Mouse (Mus musculus) cerebellum, adult 18-20 months (tissue): Measurements from ENCODE around the gene Accsl.

ENCODE experiments used
- DNase-seq, 2 experiments: peaks; one replicate each; pipeline ENCODE4 v3.0.0; 2021

Gene Accsl

GRCm38 (mm10) chr2:93873449-93874226 lies 4.7 kb upstream of the Accsl start:
- DNase-seq, result no peak

DNA sequence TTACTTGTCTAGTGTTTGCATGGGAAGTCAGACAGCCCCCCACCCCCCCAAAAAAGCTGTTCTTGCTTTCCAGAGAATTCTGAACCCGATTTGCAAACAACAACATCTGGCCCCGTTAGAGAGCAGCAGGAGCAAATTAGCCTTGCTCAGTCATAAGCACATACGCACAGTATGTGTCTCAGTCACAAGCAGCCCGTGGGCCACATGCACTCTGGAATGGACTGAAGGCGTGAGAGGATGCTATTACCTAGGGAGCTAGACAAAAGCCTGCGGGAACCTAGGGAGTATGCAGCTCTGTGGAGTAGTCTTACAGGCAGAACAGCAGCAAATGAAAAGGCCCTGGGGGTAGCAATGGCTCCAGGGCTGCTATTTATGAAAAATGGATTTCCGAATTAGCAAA lies 3.3 kb upstream of the Accsl start:
- no peak for DNase-seq

GRCm38 (mm10) chr2:93871411-93871925 lies 2.5 kb upstream of the Accsl start:
- no peak for DNase-seq

- DNase-seq, result peak; percentile 67 to 77
Measured at GRCm38 (mm10) chr2:93870842-93871241, 1.9 kb upstream of the Accsl start.

DNA sequence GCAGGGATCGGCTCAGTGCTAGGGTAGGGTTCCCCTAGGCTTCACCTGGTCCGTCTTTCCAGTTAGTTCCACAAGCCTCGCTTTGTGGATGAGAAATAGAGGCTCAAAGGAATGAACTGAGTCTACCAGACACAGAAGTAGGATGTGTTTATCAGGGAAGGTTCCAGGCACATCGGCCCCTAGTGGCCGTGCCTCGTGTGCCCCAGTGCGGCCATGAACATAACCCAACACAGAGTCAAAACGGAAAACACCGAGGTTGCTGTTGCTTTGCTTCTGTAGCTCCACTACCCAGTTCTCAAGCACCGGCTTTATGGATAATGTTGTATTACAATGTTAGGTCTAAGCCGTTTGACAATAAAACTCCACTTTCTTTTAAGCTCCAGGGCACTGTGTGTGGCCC lies 391 bp downstream of the Accsl start:
- no peak for DNase-seq

DNA sequence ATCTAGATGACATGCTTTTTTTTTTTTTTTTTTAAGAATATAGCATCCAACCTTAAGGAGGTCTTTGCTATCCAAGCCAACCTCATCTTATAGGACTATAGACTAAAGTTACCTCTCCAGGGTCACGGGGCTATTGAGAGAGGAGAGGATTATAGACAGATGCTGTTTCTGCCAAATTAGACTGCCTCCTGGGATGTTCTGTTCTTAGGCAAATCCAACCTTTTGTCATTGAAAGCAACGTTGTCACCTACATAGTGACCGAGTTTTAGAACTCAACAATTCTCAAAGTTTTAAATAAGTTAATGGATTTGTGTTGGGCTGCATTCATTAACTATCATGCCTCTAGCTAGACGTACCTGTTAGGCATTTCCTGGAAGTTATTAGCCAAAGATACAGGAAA lies 5.7 kb downstream of the Accsl start:
- no peak for DNase-seq

GRCm38 (mm10) chr2:93858845-93859244 lies 10.1 kb downstream of the Accsl start:
- DNase-seq, result no peak

DNA sequence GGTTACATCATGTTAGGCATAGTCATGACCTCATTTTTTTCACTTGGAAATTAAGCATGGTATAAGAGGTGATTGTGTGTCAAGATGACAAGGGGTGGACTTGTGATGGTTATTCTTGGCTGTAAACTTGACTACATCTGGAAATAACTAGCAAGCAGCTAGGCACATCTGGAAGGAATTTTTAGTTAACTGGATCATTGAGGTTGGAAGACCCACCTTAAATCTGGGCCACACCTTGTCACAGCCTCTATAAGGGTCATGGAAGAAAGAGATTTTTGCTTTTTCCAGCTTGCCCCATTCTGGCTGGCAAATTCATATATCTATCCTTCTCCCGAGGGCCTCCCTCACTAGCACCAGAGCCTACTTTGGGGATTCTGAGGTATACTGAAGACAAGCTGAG lies 17.7 kb downstream of the Accsl start:
- DNase-seq, result no peak

GRCm38 (mm10) chr2:93850317-93850944 lies 18.5 kb downstream of the Accsl start:
- no peak for DNase-seq

DNA sequence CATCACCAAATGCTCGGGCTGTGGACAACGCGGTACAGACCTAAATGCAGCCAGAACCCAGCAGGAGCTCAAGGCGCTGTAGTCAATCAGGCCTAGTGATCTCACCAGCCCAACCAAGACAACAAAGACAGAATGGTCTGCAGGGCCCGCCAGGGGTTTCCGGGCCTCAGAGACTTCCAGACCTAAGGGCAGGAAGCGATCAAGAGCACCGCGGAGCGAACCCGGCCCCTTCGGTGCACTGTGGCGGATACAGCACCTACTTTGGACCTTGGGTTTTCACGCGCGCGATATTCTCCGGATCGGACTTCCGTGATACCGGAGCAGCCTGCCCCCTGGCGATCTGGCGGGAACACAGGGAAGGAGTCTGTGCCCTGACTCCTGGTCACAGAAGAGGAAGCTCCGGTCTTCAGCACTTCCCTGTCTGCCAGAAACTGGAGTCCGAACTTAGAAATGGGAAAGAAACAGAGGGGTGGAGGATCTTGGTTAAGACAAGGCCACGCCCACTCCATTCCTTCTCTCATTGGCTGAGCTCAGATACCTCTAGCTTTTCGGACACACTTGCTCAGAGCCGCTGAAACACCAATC lies 19.4 kb downstream of the Accsl start, which contains the start of gene Accs:
Gene Accs (minus strand): TSS at position 439 of the 585 bp plus-strand sequence.
- DNase-seq, result peak; percentile 78 to 80

DNA sequence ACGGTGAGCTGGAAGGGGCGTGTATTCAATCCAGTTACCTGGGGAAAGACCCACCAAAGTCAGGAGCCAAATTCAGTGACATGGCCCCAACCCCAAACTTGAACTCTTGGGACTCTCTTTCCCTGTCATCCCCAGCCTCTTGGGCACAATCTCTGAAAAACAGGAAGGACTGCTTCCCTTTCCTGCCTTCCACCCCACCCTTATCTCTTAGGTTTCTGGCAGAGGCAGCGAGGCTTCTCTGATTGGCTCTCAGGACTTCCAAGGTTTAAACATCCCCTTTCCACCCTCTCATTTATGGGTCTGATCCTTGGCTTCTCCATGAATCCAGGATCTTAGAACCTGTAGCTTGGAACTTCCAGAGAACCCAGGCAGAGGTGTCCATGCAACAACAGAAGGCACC lies 27.6 kb downstream of the Accsl start:
- DNase-seq, result no peak

DNA sequence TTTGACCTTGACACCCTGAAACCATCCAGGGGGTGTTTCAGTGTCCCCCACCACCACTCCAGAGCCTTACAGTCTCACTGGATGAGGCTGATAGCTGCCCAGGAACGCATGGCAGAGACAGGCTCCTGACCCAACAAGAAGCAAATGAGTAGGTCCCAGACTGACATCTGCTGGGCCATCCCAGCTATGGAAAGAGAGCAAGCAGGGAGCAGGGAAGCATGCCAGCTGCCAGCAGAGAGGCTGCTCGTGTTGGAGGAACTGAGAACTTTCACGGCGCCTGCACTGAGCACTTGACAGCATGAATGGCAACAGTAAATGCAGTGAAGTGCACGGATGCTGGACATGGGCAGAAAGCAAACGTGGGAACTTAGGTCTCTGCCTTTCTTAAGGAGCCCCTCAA lies 28.8 kb downstream of the Accsl start:
- DNase-seq, result peak; percentile 44 to 46

DNA sequence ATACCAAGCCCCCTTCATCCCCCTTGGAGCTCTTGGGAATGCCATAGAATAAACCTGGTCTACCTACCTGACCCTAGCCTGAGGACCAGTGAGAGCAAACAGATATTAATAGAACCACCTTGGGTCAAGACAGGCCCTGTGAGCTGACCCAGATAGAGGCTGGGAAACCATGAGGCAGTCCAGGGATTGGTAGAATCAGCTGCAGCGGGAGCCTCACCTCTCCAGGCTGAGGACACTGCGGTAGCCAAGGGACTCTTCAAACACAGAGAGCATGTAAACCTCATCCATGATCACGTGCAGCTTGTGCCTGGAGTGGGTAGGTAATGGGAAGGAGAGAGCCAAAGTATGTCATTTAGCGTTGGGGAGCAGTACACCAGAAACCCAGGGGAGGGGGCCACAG lies 30.0 kb downstream of the Accsl start:
- no peak for DNase-seq

DNA sequence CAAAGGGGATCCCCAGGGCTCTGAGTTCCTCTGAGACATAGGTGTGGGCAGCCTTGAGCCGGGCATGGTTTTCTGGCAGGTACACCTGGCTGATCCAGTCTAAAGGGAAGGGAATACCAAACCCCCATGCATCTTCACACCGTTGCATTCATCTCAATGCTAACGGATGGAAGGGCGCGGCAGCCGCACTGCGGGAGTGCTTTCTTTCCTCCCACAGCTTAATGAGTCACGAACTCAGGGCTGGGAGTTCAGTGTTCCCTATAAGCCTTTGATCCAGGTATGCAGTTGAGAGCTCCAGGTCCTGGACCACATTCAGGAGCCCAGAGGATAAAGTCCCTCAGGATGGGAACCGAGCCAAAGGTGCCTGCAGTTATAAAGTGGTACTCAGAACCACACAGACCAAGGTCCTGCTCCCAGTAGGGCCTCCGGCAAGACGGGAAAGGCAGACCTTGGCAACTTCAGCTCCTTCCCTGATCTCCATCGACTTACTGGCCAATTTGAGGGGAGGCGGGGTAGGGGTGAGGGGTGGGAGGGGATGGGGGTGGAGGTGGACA lies 32.6 kb downstream of the Accsl start:
- no peak for DNase-seq

DNA sequence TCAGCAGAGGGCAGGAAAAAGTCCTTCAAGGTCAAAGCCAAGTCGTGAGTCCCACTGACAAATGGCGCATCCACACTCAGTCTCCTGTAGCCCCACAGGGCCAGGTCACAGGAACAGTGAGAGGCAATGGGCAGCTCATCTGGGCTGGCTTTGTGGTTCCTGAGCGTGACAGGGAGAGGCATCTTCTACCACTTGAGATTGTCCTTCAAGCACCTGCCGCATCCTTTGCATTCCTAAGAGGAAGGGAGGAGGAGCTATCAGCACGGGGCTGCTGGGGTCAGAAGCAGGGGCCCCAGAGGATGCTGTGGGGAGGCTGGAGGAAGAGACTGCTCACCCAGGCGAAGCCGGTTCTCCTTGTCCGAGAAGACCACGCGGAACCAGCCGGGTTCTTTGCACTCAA lies 33.4 kb downstream of the Accsl start:
- no peak for DNase-seq

DNA sequence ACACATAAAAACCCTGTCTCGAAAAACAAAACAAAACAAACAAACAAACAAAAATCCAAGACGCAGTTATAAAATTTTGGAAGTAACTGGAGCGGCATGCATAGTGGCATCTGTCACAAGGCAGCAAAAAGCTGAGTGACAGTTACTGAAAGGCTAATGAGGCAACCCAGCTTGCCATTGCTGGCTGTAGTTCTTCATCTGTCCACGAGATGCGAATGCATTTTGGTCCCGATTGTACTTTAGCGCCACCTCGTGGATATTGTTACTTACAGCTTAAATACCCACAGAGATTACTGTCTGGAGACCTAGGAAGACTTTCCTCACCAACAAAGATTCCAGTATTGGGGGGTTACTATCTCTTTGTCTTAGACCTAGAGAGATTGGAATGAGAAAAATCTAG lies 45.4 kb downstream of the Accsl start:
- DNase-seq, result peak; percentile 79 to 83

DNA sequence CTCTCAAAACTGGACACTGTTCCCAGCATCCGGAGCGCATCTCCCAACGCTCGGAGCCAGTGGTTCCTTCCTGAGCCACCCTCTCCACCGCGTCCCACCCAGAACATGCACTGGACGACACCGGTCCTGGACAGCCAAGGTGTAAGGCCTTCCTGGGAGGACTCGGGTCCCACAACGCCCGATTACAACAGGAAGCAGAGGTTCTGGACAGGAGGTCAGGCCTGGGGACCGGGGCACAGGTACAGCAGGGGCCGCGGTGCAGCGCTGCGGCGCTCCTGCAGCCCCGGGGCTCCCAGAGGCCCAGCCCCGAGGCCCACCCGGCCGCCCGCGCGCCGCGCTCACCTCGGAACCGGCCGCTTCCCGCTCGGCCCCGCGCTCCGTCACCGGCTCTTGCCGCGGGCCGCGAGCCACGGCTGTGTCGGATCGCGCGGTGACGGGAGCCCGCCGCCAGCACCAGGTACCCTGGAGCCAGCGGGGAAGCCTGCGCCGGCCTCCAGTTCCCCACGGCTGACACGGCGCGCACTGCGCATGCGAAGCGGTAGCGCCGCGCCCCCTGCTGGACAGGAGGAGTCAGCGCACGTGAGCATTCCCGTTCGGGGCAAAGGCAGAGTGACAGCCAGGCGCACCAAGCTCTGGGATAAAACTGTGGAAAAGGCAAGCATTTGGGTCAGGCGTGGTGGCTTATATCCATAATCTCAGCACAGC lies 46.8 kb downstream of the Accsl start, which contains the start of gene Ext2:
Gene Ext2 (minus strand): TSS at position 524 of the 705 bp plus-strand sequence.
- peak; percentile 91 to 99 for DNase-seq

DNA sequence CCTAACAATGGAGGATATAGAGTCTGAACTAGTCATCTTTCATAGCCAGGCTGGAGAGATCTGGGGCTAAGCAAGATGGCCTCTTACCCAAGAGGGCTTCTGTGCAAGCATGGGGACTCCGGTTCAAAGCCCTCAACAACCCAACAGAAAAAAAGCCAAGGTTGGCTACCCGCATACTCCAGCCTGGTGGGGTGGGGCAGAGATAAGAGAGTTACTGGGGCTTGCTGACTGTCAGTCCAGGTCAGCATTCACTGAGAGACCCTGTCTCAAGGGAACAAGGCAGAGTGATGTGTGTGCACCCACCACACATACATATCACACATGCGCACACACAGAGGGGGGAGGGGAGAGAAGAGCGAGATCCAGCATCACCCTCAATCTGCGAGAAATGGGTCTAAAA lies 51.2 kb downstream of the Accsl start:
- DNase-seq, result no peak

DNA sequence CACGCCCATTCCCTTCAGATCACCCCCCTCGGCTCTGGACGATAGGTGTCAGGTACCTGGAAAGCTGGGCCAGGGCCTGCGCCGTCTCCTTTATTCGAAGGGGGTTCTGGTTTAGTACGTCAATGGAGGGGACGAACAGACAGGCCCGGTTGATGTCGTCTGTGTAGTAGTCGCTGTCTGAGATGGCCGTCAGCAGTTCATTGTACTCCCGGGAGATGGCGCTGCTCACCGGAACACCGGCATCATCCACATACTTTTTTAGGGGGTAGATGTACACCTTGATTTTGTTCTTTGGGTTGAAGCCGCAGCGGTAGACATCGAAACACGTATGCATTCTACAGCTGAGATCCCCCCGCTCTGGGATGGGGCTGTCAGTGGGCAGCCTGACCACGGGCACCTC lies 55.6 kb downstream of the Accsl start:
- peak in 1 of 2 experiments; percentile 13 for DNase-seq

GRCm38 (mm10) chr2:93811812-93812211 lies 57.1 kb downstream of the Accsl start:
- DNase-seq, result peak; percentile 74 to 85

- peak; percentile 60 to 74 for DNase-seq
Measured at GRCm38 (mm10) chr2:93809931-93810330, 59.0 kb downstream of the Accsl start.

DNA sequence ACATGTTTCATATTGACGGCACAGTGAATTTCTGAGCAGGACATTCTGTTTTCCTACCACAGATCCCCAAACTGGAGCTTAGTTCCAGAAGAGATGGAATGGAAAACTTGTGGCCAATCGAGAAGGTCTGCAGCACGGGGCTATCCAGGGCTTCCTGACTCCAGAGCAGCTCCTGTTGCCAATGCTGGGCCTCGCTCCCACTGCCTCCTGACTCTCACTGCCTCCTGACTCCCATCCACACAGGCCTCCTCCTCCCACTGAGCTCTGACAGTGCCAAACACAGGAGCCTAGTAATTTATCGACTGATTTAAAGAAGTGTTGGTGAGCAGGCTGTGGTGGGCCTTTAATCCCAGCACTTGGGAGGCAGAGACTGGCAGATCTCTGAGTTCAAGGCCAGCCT lies 60.9 kb downstream of the Accsl start:
- DNase-seq, result peak; percentile 46 to 61

DNA sequence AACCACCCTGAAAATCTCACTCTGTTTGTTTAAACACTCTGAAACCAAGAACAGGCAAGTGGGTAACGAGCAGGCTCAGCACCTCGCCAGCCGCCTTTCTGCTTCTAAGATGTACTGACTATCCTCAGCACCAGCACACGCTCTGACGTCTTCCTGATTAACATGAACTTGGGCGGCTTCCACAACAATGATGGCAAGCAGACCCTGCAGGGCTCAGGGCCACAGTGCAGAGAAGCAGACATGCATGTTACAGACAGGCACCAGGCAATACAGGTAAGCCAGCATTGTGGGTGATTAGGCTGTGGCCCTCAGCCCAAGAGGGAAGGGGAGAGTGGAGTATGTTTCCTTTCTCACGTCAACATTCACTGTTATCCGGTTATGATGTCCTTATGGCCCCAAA lies 61.5 kb downstream of the Accsl start:
- peak in 1 of 2 experiments; percentile 10 for DNase-seq
